Comparison of ENCODE assay signal across 10 mouse cellular contexts in genomic region chr12:12680371-12680921, GRCm38 (mm10).
DNase-seq lines count a peak whose midpoint lies in the region; ATAC-seq and TF ChIP-seq lines count a peak whose summit lies in the region.
"Had no signal": no experiment of that assay in that cellular context is flagged by ENCODE, and none has a peak within 500 bp of the region (broad histone marks: within the 10 kb centered on the region; RNA-seq: fewer than 3 reads in every experiment).

No protein-coding gene starts in this region.

- H3K36me3 ChIP-seq in heart, adult 2 months (ENCODE audit: control insufficient read depth, insufficient read depth, low read length) = no peaks in the 10 kb centered on the region
- H3K36me3 ChIP-seq in embryonic facial prominence, embryonic 13.5 days = no peaks in the 10 kb centered on the region
- H3K36me3 ChIP-seq in hindbrain, embryonic 11.5 days (ENCODE audit: control insufficient read depth, insufficient read depth, low read length) = no peaks in the 10 kb centered on the region
- no peaks in the 10 kb centered on the region for H3K36me3 ChIP-seq in limb, embryonic 10.5 days

- DNase-seq in heart, adult 2 months = peak; percentile 10 to 28
- no peak for DNase-seq in heart, adult 8-10 months (ENCODE audit: low spot score)
- DNase-seq in hindbrain, embryonic 11.5 days (ENCODE audit: low spot score) = peak; percentile 84
- DNase-seq in limb, embryonic 10.5 days (ENCODE audit: low spot score) = peak; percentile 67
- DNase-seq in retina, embryonic 14.5 days (ENCODE audit: low spot score) = peak; percentile 73
- no peak for DNase-seq in thymus, postnatal 14 days
- DNase-seq in cerebellum, adult 11 months = no peak

- intact Hi-C loops in heart, adult 2 months (cut with DNase I) = no loop called here

- no peak overlapping the region for H3K9ac ChIP-seq in heart, adult 2 months (ENCODE audit: low read depth, low read length)
- peak overlapping the region; percentile 64 for H3K9ac ChIP-seq in embryonic facial prominence, embryonic 13.5 days
- H3K9ac ChIP-seq in hindbrain, embryonic 11.5 days (ENCODE audit: low read depth, low read length) = peak overlapping the region; percentile 67

- H3K4me3 ChIP-seq in heart, adult 2 months = peak overlapping the region; percentile 1; the same call in 1 of the 2 replicates
- H3K4me3 ChIP-seq in embryonic facial prominence, embryonic 13.5 days = peak overlapping the region; percentile 35
- peak overlapping the region; percentile 24 for H3K4me3 ChIP-seq in hindbrain, embryonic 11.5 days (ENCODE audit: low read depth, low read length)
- peak overlapping the region; percentile 43 for H3K4me3 ChIP-seq in limb, embryonic 10.5 days
- H3K4me3 ChIP-seq: erythroblast, embryonic 14.5 days had no signal

- TF ChIP-seq POLR2A in heart, adult 2 months (IDR thresholded peaks at IDR 0.05; ENCODE audit: insufficient read depth, low read depth, low read length) = no peak

- H3K27ac ChIP-seq in heart, adult 2 months = no peak overlapping the region
- H3K27ac ChIP-seq in embryonic facial prominence, embryonic 13.5 days = peak overlapping the region; percentile 60; the same call in 1 of the 2 replicates
- peak overlapping the region; percentile 93 for H3K27ac ChIP-seq in hindbrain, embryonic 11.5 days (ENCODE audit: low read depth, low read length)
- peak overlapping the region; percentile 88 for H3K27ac ChIP-seq in limb, embryonic 10.5 days

- no peaks in the 10 kb centered on the region for H3K9me3 ChIP-seq in embryonic facial prominence, embryonic 13.5 days
- H3K9me3 ChIP-seq in hindbrain, embryonic 11.5 days (ENCODE audit: control insufficient read depth, low read length) = no peaks in the 10 kb centered on the region
- H3K9me3 ChIP-seq in limb, embryonic 10.5 days (replicated peaks) = no peaks in the 10 kb centered on the region

- peak overlapping the region; percentile 64 for H3K4me2 ChIP-seq in embryonic facial prominence, embryonic 13.5 days
- H3K4me2 ChIP-seq in hindbrain, embryonic 11.5 days (replicated peaks; ENCODE audit: low read depth, low read length) = peak overlapping the region; percentile 48

- H3K27me3 ChIP-seq in heart, adult 2 months (ENCODE audit: control insufficient read depth, insufficient read depth, low read length) = no peaks in the 10 kb centered on the region
- H3K27me3 ChIP-seq in embryonic facial prominence, embryonic 13.5 days = no peaks in the 10 kb centered on the region
- H3K27me3 ChIP-seq in hindbrain, embryonic 11.5 days (ENCODE audit: control insufficient read depth, insufficient read depth, low read length) = no peaks in the 10 kb centered on the region
- 0 out of 2 replicates have a peak, but pooled peaks cover 10% of the 10 kb centered on the region for H3K27me3 ChIP-seq in limb, embryonic 10.5 days (ENCODE audit: low read depth, poor library complexity, severe bottlenecking)
- H3K27me3 ChIP-seq: CH12.LX had no signal

- 23% methylated on average over 14 of the region's 14 CpGs for WGBS in heart, adult 2 months
- WGBS in embryonic facial prominence, embryonic 13.5 days = 8% methylated on average over 14 of the region's 14 CpGs
- 12% methylated on average over 14 of the region's 14 CpGs for WGBS in hindbrain, embryonic 11.5 days
- WGBS in limb, embryonic 10.5 days = 21% methylated on average over 14 of the region's 14 CpGs

- peak; percentile 44; the same call in 1 of the 2 replicates for ATAC-seq in embryonic facial prominence, embryonic 13.5 days (ENCODE audit: insufficient number of reproducible peaks, insufficient read depth, low FRiP score, low TSS enrichment, low read depth)
- peak; percentile 94 for ATAC-seq in hindbrain, embryonic 11.5 days (ENCODE audit: low FRiP score)

- TF ChIP-seq CTCF in heart, adult 2 months (IDR thresholded peaks at IDR 0.05) = no peak

- TF ChIP-seq EP300 in heart, adult 2 months (IDR thresholded peaks at IDR 0.05; ENCODE audit: insufficient read depth, low read depth, low read length) = no peak

- H3K4me1 ChIP-seq in heart, adult 2 months (ENCODE audit: control insufficient read depth, insufficient read depth, low read length) = peaks cover 3% of the 10 kb centered on the region; the same call in 1 of the 2 replicates
- peaks cover 42% of the 10 kb centered on the region for H3K4me1 ChIP-seq in embryonic facial prominence, embryonic 13.5 days
- H3K4me1 ChIP-seq in hindbrain, embryonic 11.5 days (replicated peaks; ENCODE audit: control insufficient read depth, insufficient read depth, low read length) = peaks cover 19% of the 10 kb centered on the region
- peaks cover 39% of the 10 kb centered on the region for H3K4me1 ChIP-seq in limb, embryonic 10.5 days

- H3K79me2 ChIP-seq in heart, adult 2 months (replicated peaks; ENCODE audit: control insufficient read depth, insufficient read depth, low read length) = no peaks in the 10 kb centered on the region

Comparison
In these comparisons a context has a peak if more than half of its experiments do, and no peak if none do; other contexts are left out.
1. DNase-seq: peak in heart, adult 2 months (2 of 2), hindbrain, embryonic 11.5 days (single experiment), limb, embryonic 10.5 days (single experiment) and retina, embryonic 14.5 days (single experiment); none in heart, adult 8-10 months (single experiment), thymus, postnatal 14 days (single experiment) and cerebellum, adult 11 months (single experiment).
2. Peak in every context shown above with its lines, with median percentiles within 50 percentile points of each other: H3K4me3 ChIP-seq.